Mouse (Mus musculus): ENCODE results near the gene Satb1.

- no peak for TF ChIP-seq POLR2A (IDR thresholded peaks at IDR 0.05; ENCODE audit: insufficient read depth, low read depth, low read length)
- no peak for TF ChIP-seq CTCF (IDR thresholded peaks at IDR 0.05; ENCODE audit: insufficient read depth, low read depth, low read length)
Measured at GRCm38 (mm10) chr17:51814301-51814700, 18.8 kb downstream of the Satb1 start.

Measured in olfactory bulb, adult 2 months (tissue).